Mouse (Mus musculus): Measurements from ENCODE around the gene Prpsap2.
A peak's percentile ranks its signal among the peaks of the same experiment; 100 is the strongest.
"Not testable (repeated sequence)": the region's sequence is repeated elsewhere in the genome, so short reads cannot be mapped to it uniquely, and the experiment has no call there.

The Prpsap2 gene

GRCm38 (mm10) chr11:61761584-61762407, at the start of gene Prpsap2:
Gene Prpsap2, minus strand, starts transcription at chr11:61762088.
- DNase-seq = peak; percentile 99 to 100

- no peak for DNase-seq
These were observed 47.9 kb upstream of the Prpsap2 start for GRCm38 (mm10) chr11:61809793-61810192.

- DNase-seq = no peak
These were observed 46.7 kb upstream of the Prpsap2 start for GRCm38 (mm10) chr11:61808551-61809117.

GRCm38 (mm10) chr11:61793441-61793840, 31.6 kb upstream of the Prpsap2 start:
- DNase-seq = no peak

- DNase-seq = no peak
These were observed 26.7 kb upstream of the Prpsap2 start for GRCm38 (mm10) chr11:61788550-61788949.

- DNase-seq = not testable (repeated sequence)
These were observed 20.6 kb upstream of the Prpsap2 start for GRCm38 (mm10) chr11:61782526-61782925.

- DNase-seq = no peak
These were observed 12.8 kb upstream of the Prpsap2 start for GRCm38 (mm10) chr11:61774551-61775149.

GRCm38 (mm10) chr11:61760518-61760917, 1.4 kb downstream of the Prpsap2 start:
- DNase-seq = no peak

GRCm38 (mm10) chr11:61757151-61757550, 4.7 kb downstream of the Prpsap2 start:
- no peak for DNase-seq

- peak in 1 of 2 experiments; percentile 24 for DNase-seq
These were observed 10.3 kb downstream of the Prpsap2 start for GRCm38 (mm10) chr11:61751612-61752011.

- DNase-seq = peak in 1 of 2 experiments; percentile 24
These were observed 14.7 kb downstream of the Prpsap2 start for GRCm38 (mm10) chr11:61747161-61747560.

GRCm38 (mm10) chr11:61745781-61746180, 16.1 kb downstream of the Prpsap2 start:
- no peak for DNase-seq

- no peak for DNase-seq
These were observed 17.4 kb downstream of the Prpsap2 start for GRCm38 (mm10) chr11:61744460-61744859.

- DNase-seq = no peak
These were observed 18.1 kb downstream of the Prpsap2 start for GRCm38 (mm10) chr11:61743768-61744167.

GRCm38 (mm10) chr11:61740500-61740899, 21.4 kb downstream of the Prpsap2 start:
- DNase-seq = no peak

GRCm38 (mm10) chr11:61737290-61737689, 24.6 kb downstream of the Prpsap2 start:
- no peak for DNase-seq

GRCm38 (mm10) chr11:61732672-61733071, 29.2 kb downstream of the Prpsap2 start:
- DNase-seq = no peak

GRCm38 (mm10) chr11:61728037-61728436, 33.9 kb downstream of the Prpsap2 start:
- DNase-seq = peak; percentile 62 to 73

- peak; percentile 69 to 90 for DNase-seq
These were observed 39.8 kb downstream of the Prpsap2 start for GRCm38 (mm10) chr11:61722077-61722476.

GRCm38 (mm10) chr11:61720636-61721035, 41.3 kb downstream of the Prpsap2 start, which contains the start of gene Slc5a10:
Gene Slc5a10, minus strand, starts transcription at chr11:61720826.
- peak; percentile 67 to 83 for DNase-seq

GRCm38 (mm10) chr11:61719826-61720225, 42.1 kb downstream of the Prpsap2 start:
- peak; percentile 54 to 79 for DNase-seq

GRCm38 (mm10) chr11:61719387-61719786, 42.5 kb downstream of the Prpsap2 start:
- peak in 1 of 2 experiments; percentile 55 for DNase-seq

- DNase-seq = no peak
These were observed 43.9 kb downstream of the Prpsap2 start for GRCm38 (mm10) chr11:61717990-61718389.

- DNase-seq = no peak
These were observed 46.8 kb downstream of the Prpsap2 start for GRCm38 (mm10) chr11:61715130-61715529.
